Mouse (Mus musculus) adrenal gland, adult 18-20 months (tissue): ENCODE results near the gene Gm10842. TPM values are rescaled to one million over a fixed set of nuclear protein-coding genes. Genes with fewer than 3 reads are reported as not detected.
"Not testable (repeated sequence)": the region's sequence is repeated elsewhere in the genome, so short reads cannot be mapped to it uniquely, and the experiment has no call there.

ENCODE experiments used
- DNase-seq, 2 experiments: peaks; one replicate each; pipeline ENCODE4 v3.0.0; 2021 to 2022; ENCODE audit warnings: low spot score in 2 of 2
- long read RNA-seq, 2 experiments: library from polyadenylated mRNA; stranded (forward); transcript quantifications; one replicate each; pipeline ENCODE4 v2.0.0; 2021
- total RNA-seq, 2 experiments: library from RNA; stranded (reverse); gene quantifications; 1 replicate in 1 of 2; 2 replicates in 1 of 2; pipeline ENCODE4 v1.2.3; 2021

The Gm10842 gene
- total RNA-seq: not detected
- long read RNA-seq, experiment 1: 0 reads
- long read RNA-seq, experiment 2: 0 reads

GRCm38 (mm10) chr11:105146593-105146992, at the start of gene Gm10842:
Gene Gm10842, plus strand, starts transcription at chr11:105146893.
- no peak for DNase-seq

- not testable (repeated sequence) for DNase-seq
Measured at GRCm38 (mm10) chr11:105112448-105112847, 34.2 kb upstream of the Gm10842 start.

- DNase-seq: no peak
Measured at GRCm38 (mm10) chr11:105117814-105118213, 28.9 kb upstream of the Gm10842 start.

GRCm38 (mm10) chr11:105120551-105121061, 26.1 kb upstream of the Gm10842 start:
- DNase-seq: no peak

- DNase-seq: not testable (repeated sequence)
Measured at GRCm38 (mm10) chr11:105121792-105122191, 24.9 kb upstream of the Gm10842 start.

GRCm38 (mm10) chr11:105123986-105124385, 22.7 kb upstream of the Gm10842 start:
- peak; percentile 29 to 38 for DNase-seq

- peak; percentile 69 to 73 for DNase-seq
Measured at GRCm38 (mm10) chr11:105125735-105126519, 20.8 kb upstream of the Gm10842 start, which contains the start of gene Mettl2. Gene Mettl2, plus strand, starts transcription at chr11:105126425.

- no peak for DNase-seq
Measured at GRCm38 (mm10) chr11:105126520-105127029, 20.1 kb upstream of the Gm10842 start.

- DNase-seq: no peak
Measured at GRCm38 (mm10) chr11:105135692-105136091, 11.0 kb upstream of the Gm10842 start.

GRCm38 (mm10) chr11:105137255-105137654, 9.4 kb upstream of the Gm10842 start:
- DNase-seq: not testable (repeated sequence)

- DNase-seq: not testable (repeated sequence)
Measured at GRCm38 (mm10) chr11:105140512-105140911, 6.2 kb upstream of the Gm10842 start.

GRCm38 (mm10) chr11:105141115-105141514, 5.6 kb upstream of the Gm10842 start:
- DNase-seq: no peak

- no peak for DNase-seq
Measured at GRCm38 (mm10) chr11:105143564-105143963, 3.1 kb upstream of the Gm10842 start.

- no peak for DNase-seq
Measured at GRCm38 (mm10) chr11:105144084-105144483, 2.6 kb upstream of the Gm10842 start.

- DNase-seq: no peak
Measured at GRCm38 (mm10) chr11:105144508-105145210, 2.0 kb upstream of the Gm10842 start.

GRCm38 (mm10) chr11:105145211-105145610, 1.5 kb upstream of the Gm10842 start:
- no peak for DNase-seq

GRCm38 (mm10) chr11:105149353-105149752, 2.7 kb downstream of the Gm10842 start:
- DNase-seq: no peak

- no peak for DNase-seq
Measured at GRCm38 (mm10) chr11:105149766-105150165, 3.1 kb downstream of the Gm10842 start.

GRCm38 (mm10) chr11:105150691-105151090, 4.0 kb downstream of the Gm10842 start:
- DNase-seq: no peak

GRCm38 (mm10) chr11:105151226-105152016, 4.7 kb downstream of the Gm10842 start:
- DNase-seq: no peak

GRCm38 (mm10) chr11:105152017-105152300, 5.3 kb downstream of the Gm10842 start:
- DNase-seq: no peak
